In genomic region chr16:85901581-85901910, GRCm38 (mm10) we compare ENCODE assay signal across 7 mouse cellular contexts. TPM values are rescaled to one million over a fixed set of nuclear protein-coding genes. Genes with fewer than 3 reads are reported as not detected.
DNase-seq lines count a peak whose midpoint lies in the region; ATAC-seq lines count a peak whose summit lies in the region.

Gene Adamts5 (minus strand): TSS chr16:85901828.

- peak within 1 kb of the TSS; percentile 59 for H3K4me2 ChIP-seq in liver, embryonic 16.5 days (ENCODE audit: low read depth, low read length)
- H3K4me2 ChIP-seq in stomach, embryonic 15.5 days = peak within 1 kb of the TSS; percentile 88

- H3K36me3 ChIP-seq in forebrain, embryonic 10.5 days (replicated peaks) = no peaks in the 10 kb centered on the region
- no peaks in the 10 kb centered on the region for H3K36me3 ChIP-seq in hindbrain, embryonic 10.5 days
- H3K36me3 ChIP-seq in liver, embryonic 16.5 days (ENCODE audit: control insufficient read depth, insufficient read depth) = no peaks in the 10 kb centered on the region
- H3K36me3 ChIP-seq in stomach, embryonic 15.5 days = no peaks in the 10 kb centered on the region

- DNase-seq in urinary bladder, postnatal 14 days (ENCODE audit: low spot score) = peak; percentile 8
- DNase-seq in urinary bladder, postnatal 25 days (ENCODE audit: low spot score) = no peak
- DNase-seq in forebrain, embryonic 10.5 days (ENCODE audit: extremely low spot score, low spot score) = peak; percentile 38
- peak; percentile 55 for DNase-seq in hindbrain, embryonic 10.5 days (ENCODE audit: low spot score)
- DNase-seq in left cerebral cortex, postnatal 36 days (ENCODE audit: low spot score in 2 of 2) = no peak

- ATAC-seq in liver, embryonic 16.5 days (ENCODE audit: low read depth) = no peak
- ATAC-seq in stomach, embryonic 15.5 days (ENCODE audit: insufficient read depth, low FRiP score, low read depth) = no peak

- no peaks in the 10 kb centered on the region for H3K9me3 ChIP-seq in forebrain, embryonic 10.5 days
- no peaks in the 10 kb centered on the region for H3K9me3 ChIP-seq in hindbrain, embryonic 10.5 days
- no peaks in the 10 kb centered on the region for H3K9me3 ChIP-seq in liver, embryonic 16.5 days (replicated peaks; ENCODE audit: control insufficient read depth, low read length)
- H3K9me3 ChIP-seq in stomach, embryonic 15.5 days = no peaks in the 10 kb centered on the region

- 4% methylated on average over 13 of the region's 13 CpGs for WGBS in forebrain, embryonic 10.5 days
- 3% methylated on average over 13 of the region's 13 CpGs for WGBS in hindbrain, embryonic 10.5 days
- 6% methylated on average over 13 of the region's 13 CpGs for WGBS in liver, embryonic 16.5 days (ENCODE audit: insufficient replicate concordance)
- 10% methylated on average over 13 of the region's 13 CpGs for whole genome bisulfite sequencing in stomach, embryonic 15.5 days

- intact Hi-C loops in left cerebral cortex, postnatal 36 days (cut with DNase I) = no loop called here

- H3K9ac ChIP-seq in liver, embryonic 16.5 days (ENCODE audit: low read depth, low read length) = no peak within 1 kb of the TSS; the same call in 1 of the 2 replicates
- H3K9ac ChIP-seq in stomach, embryonic 15.5 days = peak within 1 kb of the TSS; percentile 19; the same call in 1 of the 2 replicates

- H3K27me3 ChIP-seq in forebrain, embryonic 10.5 days (ENCODE audit: poor library complexity, severe bottlenecking) = peaks cover 53% of the 10 kb centered on the region
- H3K27me3 ChIP-seq in hindbrain, embryonic 10.5 days (ENCODE audit: insufficient read depth, poor library complexity, severe bottlenecking) = peaks cover 41% of the 10 kb centered on the region
- H3K27me3 ChIP-seq in liver, embryonic 16.5 days (ENCODE audit: control insufficient read depth, insufficient read depth, low read depth, low read length) = peaks cover 37% of the 10 kb centered on the region
- peaks cover 4% of the 10 kb centered on the region; the same call in 1 of the 2 replicates for H3K27me3 ChIP-seq in stomach, embryonic 15.5 days (replicated peaks)

- peak within 1 kb of the TSS; percentile 81 for H3K27ac ChIP-seq in forebrain, embryonic 10.5 days
- H3K27ac ChIP-seq in hindbrain, embryonic 10.5 days = peak within 1 kb of the TSS; percentile 86
- H3K27ac ChIP-seq in liver, embryonic 16.5 days (ENCODE audit: low read length) = no peak within 1 kb of the TSS
- peak within 1 kb of the TSS; percentile 42 for H3K27ac ChIP-seq in stomach, embryonic 15.5 days

- H3K4me1 ChIP-seq in forebrain, embryonic 10.5 days = peaks cover 28% of the 10 kb centered on the region
- H3K4me1 ChIP-seq in hindbrain, embryonic 10.5 days (replicated peaks) = peaks cover 25% of the 10 kb centered on the region
- H3K4me1 ChIP-seq in liver, embryonic 16.5 days (ENCODE audit: control insufficient read depth, low read depth, low read length) = no peaks in the 10 kb centered on the region; the same call in 1 of the 2 replicates
- peaks cover 14% of the 10 kb centered on the region; the same call in 1 of the 2 replicates for H3K4me1 ChIP-seq in stomach, embryonic 15.5 days

- H3K4me3 ChIP-seq in forebrain, embryonic 10.5 days = peak within 1 kb of the TSS; percentile 66
- peak within 1 kb of the TSS; percentile 65 for H3K4me3 ChIP-seq in hindbrain, embryonic 10.5 days
- H3K4me3 ChIP-seq in liver, embryonic 16.5 days (ENCODE audit: low read depth, low read length) = peak within 1 kb of the TSS; percentile 52
- peak within 1 kb of the TSS; percentile 55 for H3K4me3 ChIP-seq in stomach, embryonic 15.5 days (replicated peaks)

RNA-seq across cellular contexts. Expression of gene Adamts5, which starts in this region (rescaled TPM):
- polyA plus RNA-seq in forebrain, embryonic 10.5 days (2016; fragmentation: Nextera tagmentation; extraction: Ambion mirVana) = 0.32 and 0.37 TPM in 2 replicates
- 0.86 and 1.4 TPM in 2 replicates for polyA plus RNA-seq in hindbrain, embryonic 10.5 days (2016; fragmentation: Nextera tagmentation; extraction: Ambion mirVana)
- 0.40 and 0.51 TPM in 2 replicates for polyA plus RNA-seq in liver, embryonic 16.5 days (2015; fragmentation: Nextera tagmentation; extraction: Ambion mirVana)
- 3.9 and 4.0 TPM in 2 replicates for polyA plus RNA-seq in stomach, embryonic 15.5 days (2015; fragmentation: Nextera tagmentation; extraction: Ambion mirVana)
- 1 to 10 TPM in 1 of 2 experiments, under 1 TPM in 1; 0.99 to 1.2 TPM for total RNA-seq in left cerebral cortex, postnatal 36 days (2021)

Comparison
In these comparisons a context has a peak if more than half of its experiments do, and no peak if none do; other contexts are left out.
1. DNase-seq: peak in urinary bladder, postnatal 14 days (single experiment) and hindbrain, embryonic 10.5 days (single experiment); none in urinary bladder, postnatal 25 days (single experiment) and left cerebral cortex, postnatal 36 days (0 of 2).
2. Peak in DNase-seq, H3K4me3 ChIP-seq and H3K27ac ChIP-seq in forebrain, embryonic 10.5 days; RNA of the gene not detected or under 1 TPM.
3. Peak in every context shown above with its lines, with median percentiles within 50 percentile points of each other: H3K4me3 ChIP-seq.